In genomic region chr17:49182485-49182884, GRCm38 (mm10) we compare ENCODE assay signal across 8 mouse cellular contexts.
DNase-seq lines count a peak whose midpoint lies in the region; ATAC-seq and TF ChIP-seq lines count a peak whose summit lies in the region.

No protein-coding gene starts in this region.

- no peaks in the 10 kb centered on the region for H3K36me3 ChIP-seq in heart, adult 2 months (ENCODE audit: control insufficient read depth, insufficient read depth, low read length)
- no peaks in the 10 kb centered on the region for H3K36me3 ChIP-seq in heart, embryonic 10.5 days
- H3K36me3 ChIP-seq in E14TG2a.4 (ENCODE audit: insufficient read depth, low read length) = no peaks in the 10 kb centered on the region

- no peaks in the 10 kb centered on the region for H3K9me3 ChIP-seq in heart, embryonic 10.5 days
- no peaks in the 10 kb centered on the region for H3K9me3 ChIP-seq in E14TG2a.4 (ENCODE audit: low read length)

- no peaks in the 10 kb centered on the region for H3K79me2 ChIP-seq in heart, adult 2 months (replicated peaks; ENCODE audit: control insufficient read depth, insufficient read depth, low read length)

- no peaks in the 10 kb centered on the region for H3K4me1 ChIP-seq in heart, adult 2 months (ENCODE audit: control insufficient read depth, insufficient read depth, low read length)
- H3K4me1 ChIP-seq in heart, embryonic 10.5 days = peaks cover 3% of the 10 kb centered on the region; the same call in 1 of the 2 replicates
- no peaks in the 10 kb centered on the region for H3K4me1 ChIP-seq in E14TG2a.4 (replicated peaks; ENCODE audit: low read depth, low read length)

- no peaks in the 10 kb centered on the region for H3K27me3 ChIP-seq in heart, adult 2 months (ENCODE audit: control insufficient read depth, insufficient read depth, low read length)
- peaks cover 64% of the 10 kb centered on the region for H3K27me3 ChIP-seq in heart, embryonic 10.5 days (ENCODE audit: insufficient read depth, poor library complexity, severe bottlenecking)
- peaks cover 8% of the 10 kb centered on the region; the same call in 1 of the 2 replicates for H3K27me3 ChIP-seq in E14TG2a.4 (ENCODE audit: insufficient read depth, low read length)

- TF ChIP-seq CTCF in heart, adult 2 months (IDR thresholded peaks at IDR 0.05) = peak; percentile 83
- peak; percentile 75 for TF ChIP-seq CTCF in E14TG2a.4 (conservative IDR thresholded peaks at IDR 0.05; ENCODE audit: low read length)

- H3K4me3 ChIP-seq in heart, adult 2 months = no peak overlapping the region
- no peak overlapping the region for H3K4me3 ChIP-seq in heart, embryonic 10.5 days
- H3K4me3 ChIP-seq in E14TG2a.4 (replicated peaks; ENCODE audit: low read length) = no peak overlapping the region

- no peak overlapping the region for H3K9ac ChIP-seq in heart, adult 2 months (ENCODE audit: low read depth, low read length)

- intact Hi-C loops in heart, adult 2 months (cut with DNase I) = loop anchor here (2.0 kb wide), 1 partner anchor 252 kb away; no protein-coding TSS in a partner anchor

- 12% methylated on average over 4 of the region's 4 CpGs for WGBS in heart, adult 2 months
- WGBS in heart, embryonic 10.5 days = 9% methylated on average over 4 of the region's 4 CpGs

- TF ChIP-seq POLR2A in heart, adult 2 months (IDR thresholded peaks at IDR 0.05; ENCODE audit: insufficient read depth, low read depth, low read length) = no peak

- no peak; the same call in 1 of the 2 replicates for ATAC-seq in megakaryocyte-erythroid progenitor cell, adult 5-6 weeks (replicated peaks; ENCODE audit: low FRiP score, low TSS enrichment, poor library complexity, severe bottlenecking)

- no peak for TF ChIP-seq EP300 in heart, adult 2 months (IDR thresholded peaks at IDR 0.05; ENCODE audit: insufficient read depth, low read depth, low read length)

- no peak overlapping the region for H3K27ac ChIP-seq in heart, adult 2 months
- H3K27ac ChIP-seq in heart, embryonic 10.5 days = no peak overlapping the region

- DNase-seq in heart, adult 2 months = peak; percentile 28 to 47
- DNase-seq in heart, embryonic 10.5 days (ENCODE audit: low spot score) = no peak
- DNase-seq in adrenal gland, adult 2 months = peak; percentile 26
- peak; percentile 8 to 22 for DNase-seq in heart, adult 9 months (ENCODE audit: low spot score in 2 of 2)
- DNase-seq in kidney, postnatal 4 days = peak; percentile 70 to 72
- DNase-seq in skeletal muscle tissue, adult 2 months (ENCODE audit: low read depth, low spot score) = peak; percentile 19
